Mouse (Mus musculus): ENCODE measurements around the gene Fanci. TPM values are rescaled to one million over a fixed set of nuclear protein-coding genes. Genes with fewer than 3 reads are reported as not detected.

Gene Fanci
- polyA plus RNA-seq, 1 experiment from 2014 or later = 3.1 TPM

GRCm38 (mm10) chr7:79398971-79399370 lies 7.2 kb downstream of the Fanci start:
- ATAC-seq (replicated peaks; ENCODE audit: low FRiP score, low read depth) = no peak
- 79% methylated on average over 12 of the region's 12 CpGs for WGBS

GRCm38 (mm10) chr7:79400296-79400695 lies 8.6 kb downstream of the Fanci start:
- Histone ChIP-seq H3K36me3 (ENCODE audit: insufficient read depth, low read length) (no peaks in the 10 kb centered on the region), H3K4me1 (replicated peaks; ENCODE audit: insufficient read depth, low read length) (no peaks in the 10 kb centered on the region), H3K9me3 (replicated peaks; ENCODE audit: low read length) (no peaks in the 10 kb centered on the region), H3K4me2 (ENCODE audit: low read length) (no peak overlapping the region), H3K9ac (ENCODE audit: low read depth, low read length) (no peak overlapping the region), H3K27ac (no peak overlapping the region), H3K4me3 (replicated peaks; ENCODE audit: low read depth, low read length) (no peak overlapping the region), H3K27me3 (ENCODE audit: insufficient read depth, low read length) (no peaks in the 10 kb centered on the region)
- no peak for DNase-seq (ENCODE audit: low spot score)
- ATAC-seq (replicated peaks; ENCODE audit: low FRiP score, low read depth) = no peak
- no peak for TF ChIP-seq CTCF (IDR thresholded peaks at IDR 0.05; ENCODE audit: low read depth)
- WGBS = 78% methylated on average over 3 of the region's 3 CpGs

More at GRCm38 (mm10) chr7:79398971-79399370, 7.2 kb downstream of the Fanci start:
- no peak for DNase-seq (ENCODE audit: low spot score)
- Histone ChIP-seq H3K4me2 (ENCODE audit: low read length) (no peak overlapping the region), H3K9me3 (replicated peaks; ENCODE audit: low read length) (no peaks in the 10 kb centered on the region), H3K4me3 (replicated peaks; ENCODE audit: low read depth, low read length) (no peak overlapping the region), H3K36me3 (ENCODE audit: insufficient read depth, low read length) (no peaks in the 10 kb centered on the region), H3K27me3 (ENCODE audit: insufficient read depth, low read length) (no peaks in the 10 kb centered on the region), H3K9ac (ENCODE audit: low read depth, low read length) (no peak overlapping the region), H3K27ac (no peak overlapping the region), H3K4me1 (replicated peaks; ENCODE audit: insufficient read depth, low read length) (no peaks in the 10 kb centered on the region)
- no peak for TF ChIP-seq CTCF (IDR thresholded peaks at IDR 0.05; ENCODE audit: low read depth)

- Histone ChIP-seq H3K4me2 (ENCODE audit: low read length) (no peak overlapping the region), H3K9ac (ENCODE audit: low read depth, low read length) (no peak overlapping the region), H3K4me1 (replicated peaks; ENCODE audit: insufficient read depth, low read length) (no peaks in the 10 kb centered on the region), H3K27ac (no peak overlapping the region), H3K9me3 (replicated peaks; ENCODE audit: low read length) (no peaks in the 10 kb centered on the region), H3K4me3 (replicated peaks; ENCODE audit: low read depth, low read length) (no peak overlapping the region), H3K36me3 (ENCODE audit: insufficient read depth, low read length) (no peaks in the 10 kb centered on the region), H3K27me3 (ENCODE audit: insufficient read depth, low read length) (no peaks in the 10 kb centered on the region)
- ATAC-seq (replicated peaks; ENCODE audit: low FRiP score, low read depth) (no peak), DNase-seq (ENCODE audit: low spot score) (no peak)
- TF ChIP-seq CTCF (IDR thresholded peaks at IDR 0.05; ENCODE audit: low read depth) = no peak
- WGBS = 59% methylated on average over 18 of the region's 18 CpGs
Measured at GRCm38 (mm10) chr7:79414449-79415375, 23.0 kb downstream of the Fanci start.

- ATAC-seq (replicated peaks; ENCODE audit: low FRiP score, low read depth) (no peak), DNase-seq (ENCODE audit: low spot score) (no peak)
- no peak for TF ChIP-seq CTCF (IDR thresholded peaks at IDR 0.05; ENCODE audit: low read depth)
- no peak overlapping the region for H3K27ac ChIP-seq
- no peaks in the 10 kb centered on the region for H3K27me3 ChIP-seq (ENCODE audit: insufficient read depth, low read length)
- H3K4me2 ChIP-seq (ENCODE audit: low read length) = no peak overlapping the region
- 80% methylated on average over 7 of the region's 7 CpGs for WGBS
- H3K36me3 ChIP-seq (ENCODE audit: insufficient read depth, low read length) = no peaks in the 10 kb centered on the region
- H3K4me3 ChIP-seq (replicated peaks; ENCODE audit: low read depth, low read length) = no peak overlapping the region
- H3K4me1 ChIP-seq (replicated peaks; ENCODE audit: insufficient read depth, low read length) = no peaks in the 10 kb centered on the region
- H3K9me3 ChIP-seq (replicated peaks; ENCODE audit: low read length) = no peaks in the 10 kb centered on the region
- no peak overlapping the region for H3K9ac ChIP-seq (ENCODE audit: low read depth, low read length)
Measured at GRCm38 (mm10) chr7:79419950-79420349, 28.2 kb downstream of the Fanci start.

- no peaks in the 10 kb centered on the region for H3K4me1 ChIP-seq (replicated peaks; ENCODE audit: insufficient read depth, low read length)
- TF ChIP-seq CTCF (IDR thresholded peaks at IDR 0.05; ENCODE audit: low read depth) = no peak
- H3K27me3 ChIP-seq (ENCODE audit: insufficient read depth, low read length) = no peaks in the 10 kb centered on the region
- H3K9me3 ChIP-seq (replicated peaks; ENCODE audit: low read length) = no peaks in the 10 kb centered on the region
- no peak overlapping the region for H3K9ac ChIP-seq (ENCODE audit: low read depth, low read length)
- ATAC-seq (replicated peaks; ENCODE audit: low FRiP score, low read depth) (no peak), DNase-seq (ENCODE audit: low spot score) (no peak)
- H3K36me3 ChIP-seq (ENCODE audit: insufficient read depth, low read length) = no peaks in the 10 kb centered on the region
- no peak overlapping the region for H3K4me3 ChIP-seq (replicated peaks; ENCODE audit: low read depth, low read length)
- no peak overlapping the region for H3K4me2 ChIP-seq (ENCODE audit: low read length)
- 91% methylated on average over 10 of the region's 10 CpGs for WGBS
- H3K27ac ChIP-seq = no peak overlapping the region
Measured at GRCm38 (mm10) chr7:79422876-79423275, 31.1 kb downstream of the Fanci start.

- no peak overlapping the region for H3K4me2 ChIP-seq (ENCODE audit: low read length)
- no peak overlapping the region for H3K4me3 ChIP-seq (replicated peaks; ENCODE audit: low read depth, low read length)
- H3K9ac ChIP-seq (ENCODE audit: low read depth, low read length) = no peak overlapping the region
- H3K27me3 ChIP-seq (ENCODE audit: insufficient read depth, low read length) = no peaks in the 10 kb centered on the region
- no peaks in the 10 kb centered on the region for H3K9me3 ChIP-seq (replicated peaks; ENCODE audit: low read length)
- WGBS = 83% methylated on average over 10 of the region's 10 CpGs
- no peak overlapping the region for H3K27ac ChIP-seq
- DNase-seq (ENCODE audit: low spot score) (no peak), ATAC-seq (replicated peaks; ENCODE audit: low FRiP score, low read depth) (no peak)
- no peaks in the 10 kb centered on the region for H3K36me3 ChIP-seq (ENCODE audit: insufficient read depth, low read length)
- H3K4me1 ChIP-seq (replicated peaks; ENCODE audit: insufficient read depth, low read length) = no peaks in the 10 kb centered on the region
- TF ChIP-seq CTCF (IDR thresholded peaks at IDR 0.05; ENCODE audit: low read depth) = no peak
Measured at GRCm38 (mm10) chr7:79425804-79426203, 34.1 kb downstream of the Fanci start.
